Mouse (Mus musculus) hematopoietic stem cell, adult 5-6 weeks (primary cell): ENCODE results near the gene Rps5. TPM values are rescaled to one million over a fixed set of nuclear protein-coding genes. Genes with fewer than 3 reads are reported as not detected.
A peak's percentile ranks its signal among the peaks of the same experiment; 100 is the strongest.

Source experiments
- ATAC-seq, 2 experiments: fragments of 125-278 bp in 1 of 2; replicated peaks in 1 of 2; 2 replicates each; pipeline ENCODE4 v1.8.0; 2016 to 2017; ENCODE audit warnings: inconsistent platforms in 2 of 2, mild to moderate bottlenecking in 2 of 2, moderate number of reproducible peaks in 2 of 2, low read depth in 1 of 2, moderate TSS enrichment in 1 of 2; ENCODE audit not compliant: low FRiP score in 2 of 2, poor library complexity in 2 of 2, severe bottlenecking in 2 of 2, insufficient read depth in 1 of 2, low TSS enrichment in 1 of 2
- total RNA-seq: library from RNA; stranded (forward); fragments of 172-1452, 232-1000 nt; gene quantifications from 2 replicates; pipeline ENCODE4 v1.2.3, GENCODE M21; 2017

Rps5 gene
- total RNA-seq, 1 experiment from 2014 or later = 1,183 TPM

DNA sequence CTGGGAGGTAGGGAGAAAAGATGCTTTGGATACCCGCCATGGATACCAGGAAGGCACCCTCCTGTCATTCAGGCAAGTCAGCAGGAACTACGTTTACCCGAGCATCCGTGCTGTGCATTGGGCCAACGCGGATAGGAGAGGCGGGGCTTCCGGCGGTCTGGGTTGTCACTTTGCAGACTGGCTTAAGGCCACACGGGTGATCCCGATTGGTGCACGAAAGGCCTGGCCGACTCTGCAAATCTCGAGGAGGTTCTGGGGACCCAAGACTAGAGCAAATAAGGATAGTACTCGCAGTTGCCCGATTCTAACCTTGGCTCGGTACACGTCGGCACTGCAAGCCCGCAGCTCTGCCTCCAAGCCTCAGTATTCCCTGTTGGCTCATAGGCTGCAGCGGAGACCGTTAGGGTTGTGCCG, 43.6 kb downstream of the Rps5 start, which contains the start of gene Zfp324:
TSS of gene Zfp324 (plus strand) at position 161 of the 414 bp plus-strand sequence.
- ATAC-seq = peak; percentile 91 to 92

DNA sequence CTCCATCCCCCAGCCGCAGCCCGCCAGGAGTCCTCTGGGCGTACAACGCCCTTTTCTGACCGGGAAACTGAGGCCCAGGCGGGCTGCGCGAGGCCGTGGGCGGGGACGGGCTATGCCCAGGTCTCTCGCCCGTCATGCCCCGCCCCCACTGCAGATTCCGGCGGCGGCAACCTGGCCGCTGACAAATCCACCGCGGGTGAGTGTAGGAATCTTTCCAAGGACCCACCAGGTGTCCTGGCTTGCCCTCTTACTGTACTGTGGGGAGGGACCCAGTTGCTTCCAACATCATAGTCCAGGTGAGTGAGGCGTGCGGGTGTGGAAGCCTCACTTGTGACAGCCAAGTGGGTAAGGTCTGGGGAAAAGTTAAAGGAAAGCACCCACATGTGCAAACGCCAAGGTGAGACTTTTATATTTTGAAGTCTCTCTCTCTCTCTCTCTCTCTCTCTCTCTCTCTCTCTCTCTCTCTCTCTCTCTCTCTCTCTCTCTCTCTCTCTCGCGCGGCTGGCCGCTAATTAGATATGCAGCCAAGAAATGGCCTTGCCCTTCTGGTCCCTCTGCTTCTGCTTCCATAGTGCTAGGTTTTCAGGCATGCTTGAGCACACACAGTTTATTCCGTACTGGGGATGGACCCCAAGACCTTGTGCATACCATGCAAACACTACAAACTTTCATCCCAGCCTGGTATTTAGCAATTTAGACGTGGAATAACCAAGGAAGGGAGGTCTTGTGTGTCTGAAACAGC, 44.2 kb downstream of the Rps5 start:
- ATAC-seq = peak; percentile 10 to 21; a peak in 2 of 4 replicates

DNA sequence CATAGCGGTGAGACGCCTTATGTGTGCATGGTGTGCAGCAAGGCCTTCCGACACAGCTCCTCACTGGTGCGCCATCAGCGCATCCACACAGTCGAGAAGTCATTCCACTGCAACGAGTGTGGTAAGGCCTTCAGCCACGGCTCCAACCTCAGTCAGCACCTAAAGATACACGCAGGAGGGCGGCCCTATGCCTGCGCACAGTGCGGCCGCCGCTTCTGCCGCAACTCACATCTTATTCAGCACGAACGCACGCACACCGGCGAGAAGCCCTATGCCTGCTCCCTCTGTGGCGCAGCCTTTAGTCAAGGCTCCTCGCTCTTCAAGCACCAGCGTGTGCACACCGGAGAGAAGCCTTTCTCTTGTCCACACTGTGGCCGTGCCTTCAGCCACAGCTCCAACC, 48.8 kb downstream of the Rps5 start:
- no peak for ATAC-seq

Other genes starting within 250 kb of the Rps5 start
- not detected in 2 replicates for gene Vmn2r55, start 237.3 kb upstream of the Rps5 start, total RNA-seq
- not detected in 2 replicates for gene Vmn2r56, start 187.3 kb upstream of the Rps5 start, total RNA-seq
- 8.2 and 8.9 TPM in 2 replicates for gene Zscan18, start 118.7 kb upstream of the Rps5 start, total RNA-seq
- 11.1 and 16.3 TPM in 2 replicates for gene Zfp329, start 103.4 kb upstream of the Rps5 start, total RNA-seq
- gene Zfp110, start 87.5 kb upstream of the Rps5 start, total RNA-seq = 34.0 and 52.0 TPM in 2 replicates
- 5.3 and 6.4 TPM in 2 replicates for gene Zfp128, start 41.1 kb upstream of the Rps5 start, total RNA-seq
- 4.1 and 5.8 TPM in 2 replicates for gene Zscan22, start 24.5 kb upstream of the Rps5 start, total RNA-seq
- gene Rnf225, start 5.1 kb downstream of the Rps5 start, total RNA-seq = 0.50 and 1.2 TPM in 2 replicates
- 6.9 and 10.6 TPM in 2 replicates for gene Zfp324, start 43.5 kb downstream of the Rps5 start, total RNA-seq
- 3.7 and 6.4 TPM in 2 replicates for gene Zfp446, start 55.6 kb downstream of the Rps5 start, total RNA-seq
- not detected in 2 replicates for gene Slc27a5, start 75.9 kb downstream of the Rps5 start, total RNA-seq
- 478 and 595 TPM in 2 replicates for gene Trim28, start 76.8 kb downstream of the Rps5 start, total RNA-seq
- gene Zbtb45, start 87.7 kb downstream of the Rps5 start, total RNA-seq = 5.4 and 6.9 TPM in 2 replicates
- gene Chmp2a, start 112.5 kb downstream of the Rps5 start, total RNA-seq = 165 and 183 TPM in 2 replicates
- gene Ube2m, start 116.0 kb downstream of the Rps5 start, total RNA-seq = 124 and 146 TPM in 2 replicates
- 0.81 and 1.2 TPM in 2 replicates for gene Mzf1, start 132.5 kb downstream of the Rps5 start, total RNA-seq
- not detected in 2 replicates for gene Vmn1r85, start 172.9 kb downstream of the Rps5 start, total RNA-seq
- not detected in 2 replicates for gene Vmn1r86, start 197.6 kb downstream of the Rps5 start, total RNA-seq
- not detected in 2 replicates for gene Vmn1r87, start 217.9 kb downstream of the Rps5 start, total RNA-seq
- not detected in 2 replicates for gene Vmn1r88, start 237.3 kb downstream of the Rps5 start, total RNA-seq